10 mouse cellular contexts compared by ENCODE assay signal in genomic region chr3:60080572-60080971, GRCm38 (mm10). TPM values are rescaled to one million over a fixed set of nuclear protein-coding genes. Genes with fewer than 3 reads are reported as not detected.
DNase-seq lines count a peak whose midpoint lies in the region; ATAC-seq and TF ChIP-seq lines count a peak whose summit lies in the region.
"Had no signal": no experiment of that assay in that cellular context is flagged by ENCODE, and none has a peak within 500 bp of the region (broad histone marks: within the 10 kb centered on the region; RNA-seq: fewer than 3 reads in every experiment).

No protein-coding gene starts in this region.

- no peak overlapping the region for H3K9ac ChIP-seq in heart, postnatal 0 days (replicated peaks; ENCODE audit: low read depth, low read length)
- H3K9ac ChIP-seq in stomach, postnatal 0 days (ENCODE audit: low read length): no peak overlapping the region
- H3K9ac ChIP-seq: neural tube, embryonic 12.5 days had no signal

- no peaks in the 10 kb centered on the region for H3K27me3 ChIP-seq in heart, postnatal 0 days (ENCODE audit: control insufficient read depth, insufficient read depth, low read length)
- no peaks in the 10 kb centered on the region for H3K27me3 ChIP-seq in stomach, postnatal 0 days (ENCODE audit: control insufficient read depth, insufficient read depth, low read length)
- H3K27me3 ChIP-seq: neural tube, embryonic 12.5 days had no signal

- TF ChIP-seq CTCF in heart, postnatal 0 days (IDR thresholded peaks at IDR 0.05; ENCODE audit: low read depth): no peak
- TF ChIP-seq CTCF in stomach, postnatal 0 days (IDR thresholded peaks at IDR 0.05; ENCODE audit: low read depth): no peak

- no peak for TF ChIP-seq EP300 in heart, postnatal 0 days (IDR thresholded peaks at IDR 0.05; ENCODE audit: low read depth)
- no peak for TF ChIP-seq EP300 in stomach, postnatal 0 days (optimal IDR thresholded peaks at IDR 0.05)

- DNase-seq in CD4-positive, CD25-positive, alpha-beta regulatory T cell, adult 2 months (ENCODE audit: low read depth, low spot score): peak; percentile 2
- peak; percentile 21 for DNase-seq in layer of hippocampus, adult 11-12 months (ENCODE audit: low spot score)
- no peak for DNase-seq in layer of hippocampus, adult 8-10 months (ENCODE audit: low spot score in 2 of 2)
- no peak for DNase-seq in heart, postnatal 0 days (ENCODE audit: low spot score)
- peak; percentile 41 for DNase-seq in monocyte, adult 2 months (ENCODE audit: low read depth in 1 of 2, low spot score in 2 of 2)
- DNase-seq in stomach, postnatal 0 days (ENCODE audit: low spot score): no peak
- no peak for DNase-seq in cerebellum, adult 11 months
- DNase-seq: adrenal gland, postnatal 25 days had no signal

- no peaks in the 10 kb centered on the region for H3K36me3 ChIP-seq in heart, postnatal 0 days (replicated peaks; ENCODE audit: control insufficient read depth, insufficient read depth, low read length)
- no peaks in the 10 kb centered on the region for H3K36me3 ChIP-seq in stomach, postnatal 0 days (ENCODE audit: control insufficient read depth, insufficient read depth, low read length)
- H3K36me3 ChIP-seq: neural tube, embryonic 12.5 days had no signal

- ATAC-seq in CD4-positive, CD25-positive, alpha-beta regulatory T cell, adult 4 months: no peak
- ATAC-seq in heart, postnatal 0 days (ENCODE audit: insufficient read depth, low read depth): no peak; the same call in 1 of the 2 replicates
- ATAC-seq in stomach, postnatal 0 days (ENCODE audit: low FRiP score, low TSS enrichment): no peak

- 17% methylated on average over 4 of the region's 4 CpGs for WGBS in heart, postnatal 0 days
- WGBS in stomach, postnatal 0 days: 50% methylated on average over 4 of the region's 4 CpGs

- no peak overlapping the region for H3K4me3 ChIP-seq in heart, postnatal 0 days (ENCODE audit: low read depth, low read length)
- H3K4me3 ChIP-seq in stomach, postnatal 0 days (ENCODE audit: low read depth, low read length): no peak overlapping the region
- H3K4me3 ChIP-seq: neural tube, embryonic 12.5 days had no signal

- H3K27ac ChIP-seq in heart, postnatal 0 days (ENCODE audit: low read depth): 0 out of 2 replicates have a peak overlapping the region, but pooled peaks have one; percentile 6
- H3K27ac ChIP-seq in stomach, postnatal 0 days (replicated peaks): no peak overlapping the region
- H3K27ac ChIP-seq: neural tube, embryonic 12.5 days had no signal

- no peak overlapping the region for H3K4me2 ChIP-seq in heart, postnatal 0 days (ENCODE audit: low read depth, low read length)
- H3K4me2 ChIP-seq in stomach, postnatal 0 days (replicated peaks; ENCODE audit: low read depth): no peak overlapping the region
- H3K4me2 ChIP-seq: neural tube, embryonic 12.5 days had no signal

- H3K4me1 ChIP-seq in heart, postnatal 0 days (ENCODE audit: control insufficient read depth, insufficient read depth): 0 out of 2 replicates have a peak, but pooled peaks cover 9% of the 10 kb centered on the region
- H3K4me1 ChIP-seq in stomach, postnatal 0 days (replicated peaks; ENCODE audit: control insufficient read depth, insufficient read depth): 0 out of 2 replicates have a peak, but pooled peaks cover 2% of the 10 kb centered on the region

- no peaks in the 10 kb centered on the region for H3K9me3 ChIP-seq in heart, postnatal 0 days (replicated peaks; ENCODE audit: control insufficient read depth, low read length)
- H3K9me3 ChIP-seq in stomach, postnatal 0 days (ENCODE audit: control insufficient read depth, low read length): no peaks in the 10 kb centered on the region
- H3K9me3 ChIP-seq: neural tube, embryonic 12.5 days had no signal

RNA-seq across cellular contexts. Expression of gene Sucnr1, which starts 1.1 kb away (rescaled TPM):
- polyA plus RNA-seq in CD4-positive, CD25-positive, alpha-beta regulatory T cell, adult 4 months (2017; shearing (Covaris generic)): not detected
- not detected for total RNA-seq in layer of hippocampus, adult 8-10 months (2022)
- total RNA-seq in heart, postnatal 0 days (2014; rRNA removed; ENCODE audit: low replicate concordance): not detected in 2 replicates
- polyA plus RNA-seq in heart, postnatal 0 days (2015; fragmentation: Nextera tagmentation; extraction: Ambion mirVana): not detected in 2 replicates
- polyA plus RNA-seq in stomach, postnatal 0 days (2015; fragmentation: Nextera tagmentation; extraction: Ambion mirVana): 0.06 and 0.21 TPM in 2 replicates
- polyA plus RNA-seq: neural tube, embryonic 12.5 days had no signal

RNA-seq across cellular contexts. Expression of gene Aadac, which starts 55.1 kb away (rescaled TPM):
- polyA plus RNA-seq in CD4-positive, CD25-positive, alpha-beta regulatory T cell, adult 4 months (2017; shearing (Covaris generic)): not detected
- not detected for total RNA-seq in layer of hippocampus, adult 8-10 months (2022)
- total RNA-seq in heart, postnatal 0 days (2014; rRNA removed; ENCODE audit: low replicate concordance): not detected in 2 replicates
- polyA plus RNA-seq in heart, postnatal 0 days (2015; fragmentation: Nextera tagmentation; extraction: Ambion mirVana): 0.14 TPM in 1 of 2 replicates, not detected in the other
- 1.6 and 2.2 TPM in 2 replicates for polyA plus RNA-seq in stomach, postnatal 0 days (2015; fragmentation: Nextera tagmentation; extraction: Ambion mirVana)
- total RNA-seq: adrenal gland, postnatal 25 days had no signal

Comparison
In these comparisons a context has a peak if more than half of its experiments do, and no peak if none do; other contexts are left out.
1. DNase-seq: peak in CD4-positive, CD25-positive, alpha-beta regulatory T cell, adult 2 months (single experiment), layer of hippocampus, adult 11-12 months (single experiment) and monocyte, adult 2 months (2 of 2); none in layer of hippocampus, adult 8-10 months (0 of 2), heart, postnatal 0 days (single experiment), stomach, postnatal 0 days (single experiment) and cerebellum, adult 11 months (single experiment).